Mouse (Mus musculus) heart, adult 2 months (tissue): Measurements from ENCODE around the gene Trrap.

Source experiments
- CTCF ChIP-seq: fragments of 200-600 bp; IDR thresholded peaks from 2 replicates; pipeline ENCODE4 v1.8.1; 2022; ENCODE audit warnings: antibody characterized with exemption, mild to moderate bottlenecking, moderate library complexity
- EP300 ChIP-seq: fragments of 200-500 bp; IDR thresholded peaks from 2 replicates; pipeline ENCODE4 v1.6.1; 2011; ENCODE audit warnings: low read depth, low read length, control low read depth; ENCODE audit not compliant: insufficient read depth
- POLR2A ChIP-seq: fragments of 200-500 bp; IDR thresholded peaks from 2 replicates; pipeline ENCODE4 v1.6.1; 2011; ENCODE audit warnings: mild to moderate bottlenecking, low read depth, low read length, control low read depth; ENCODE audit not compliant: insufficient read depth

GRCm38 (mm10) chr5:144780654-144781053 lies 13.1 kb downstream of the Trrap start:
- TF ChIP-seq POLR2A (no peak), CTCF (no peak), EP300 (no peak)
